Mouse (Mus musculus): ENCODE results near the gene Wdr86. TPM values are rescaled to one million over a fixed set of nuclear protein-coding genes. Genes with fewer than 3 reads are reported as not detected.

Wdr86 gene
- polyA plus RNA-seq, 1 experiment from 2014 or later: 18.4 TPM

DNA sequence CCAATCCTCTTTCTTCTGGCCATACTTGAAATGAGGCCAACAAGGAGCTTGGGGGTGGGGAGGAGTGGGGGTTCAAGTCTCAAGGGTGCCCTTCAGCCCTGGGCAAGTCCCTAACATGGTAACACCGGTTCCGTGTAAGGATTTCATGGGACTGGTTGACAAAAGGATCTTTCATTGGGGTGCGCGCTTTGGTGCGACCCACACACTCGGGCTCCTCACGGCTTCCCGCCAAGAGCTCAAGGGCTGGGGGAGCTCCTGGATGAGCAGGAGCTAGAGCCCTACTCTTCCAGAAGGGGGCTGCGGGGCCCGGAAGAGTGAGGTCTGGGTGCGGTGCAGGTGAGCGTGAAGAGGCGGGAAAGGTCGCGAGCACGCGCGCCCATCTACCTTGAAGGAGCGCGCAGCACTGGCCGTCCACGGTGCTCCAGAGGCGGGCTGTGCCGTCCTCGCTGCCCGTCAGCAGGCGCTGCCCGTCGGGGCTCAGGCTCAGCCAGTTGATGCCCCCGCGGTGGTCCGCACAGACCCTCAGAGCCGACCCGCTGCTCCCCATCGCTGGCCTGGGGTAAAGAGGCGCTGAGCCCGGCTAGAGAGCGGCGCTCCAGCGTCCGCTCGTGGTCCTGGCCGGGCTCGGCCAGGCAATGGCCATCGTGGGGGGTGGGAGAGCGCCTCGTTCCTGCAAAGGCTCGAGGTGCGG, 585 bp downstream of the Wdr86 start:
- WGBS: 2% methylated on average over 49 of the region's 49 CpGs
- Histone ChIP-seq H3K4me3 (peak overlapping the region; percentile 59), H3K36me3 (no peaks in the 10 kb centered on the region), H3K27ac (peak overlapping the region; percentile 72), H3K4me2 (peak overlapping the region; percentile 93), H3K9me3 (no peaks in the 10 kb centered on the region), H3K9ac (peak overlapping the region; percentile 65), H3K4me1 (peaks cover 47% of the 10 kb centered on the region), H3K27me3 (no peaks in the 10 kb centered on the region)
- peak; percentile 12; the same call in 1 of the 2 replicates for ATAC-seq (ENCODE audit: insufficient number of reproducible peaks, low FRiP score, low TSS enrichment, low read depth)

DNA sequence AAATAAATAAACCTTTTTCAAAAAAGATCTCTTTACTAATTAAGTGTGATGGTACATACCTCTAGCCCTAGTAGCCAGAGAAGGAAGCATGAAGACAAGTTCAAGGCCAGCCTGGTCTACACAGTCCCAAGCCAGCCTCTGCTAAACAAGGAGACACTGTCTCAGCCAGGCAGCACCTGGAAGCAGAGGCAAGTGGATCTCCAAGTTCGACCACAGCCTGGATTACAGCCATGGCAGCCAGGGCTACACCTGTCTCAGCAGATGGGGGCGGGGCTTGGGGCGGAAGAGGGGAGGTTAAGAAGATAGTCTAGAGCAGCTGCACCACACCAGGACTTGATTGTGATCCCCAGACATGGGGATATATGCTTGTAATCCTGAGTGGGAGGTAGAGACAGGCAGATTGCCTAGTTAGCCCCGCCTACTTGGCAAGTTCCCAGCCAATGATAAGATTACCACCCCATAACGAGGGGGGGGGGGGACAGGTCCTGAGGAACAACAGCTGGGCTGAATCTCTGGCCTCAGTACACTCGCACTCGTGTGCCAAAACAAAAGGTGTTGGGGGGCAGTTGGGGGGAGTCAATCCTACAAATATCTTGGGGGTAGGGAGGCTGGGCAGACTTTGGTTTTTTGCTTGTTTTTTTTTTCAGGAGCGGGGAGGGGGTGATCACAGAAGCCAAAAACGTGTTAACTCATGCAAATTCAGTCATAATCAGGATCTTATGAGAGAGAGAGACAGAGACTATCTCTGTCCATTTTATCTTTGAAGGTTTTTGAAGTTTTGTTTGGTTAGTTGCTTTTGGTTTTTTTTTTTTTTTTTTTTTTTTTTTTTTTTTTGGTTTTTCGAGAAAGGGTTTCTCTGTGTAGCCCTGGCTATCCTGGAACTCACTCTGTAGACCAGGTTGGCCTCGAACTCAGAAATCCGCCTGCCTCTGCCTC, 3.4 kb downstream of the Wdr86 start:
- H3K27me3 ChIP-seq: no peaks in the 10 kb centered on the region
- no peak overlapping the region for H3K27ac ChIP-seq
- H3K9me3 ChIP-seq: no peaks in the 10 kb centered on the region
- 65% methylated on average over 12 of the region's 12 CpGs for WGBS
- peaks cover 47% of the 10 kb centered on the region for H3K4me1 ChIP-seq
- H3K4me3 ChIP-seq: no peak overlapping the region
- no peak overlapping the region for H3K4me2 ChIP-seq
- H3K36me3 ChIP-seq: no peaks in the 10 kb centered on the region
- H3K9ac ChIP-seq: no peak overlapping the region
- ATAC-seq (ENCODE audit: insufficient number of reproducible peaks, low FRiP score, low TSS enrichment, low read depth): no peak; the same call in 1 of the 2 replicates

DNA sequence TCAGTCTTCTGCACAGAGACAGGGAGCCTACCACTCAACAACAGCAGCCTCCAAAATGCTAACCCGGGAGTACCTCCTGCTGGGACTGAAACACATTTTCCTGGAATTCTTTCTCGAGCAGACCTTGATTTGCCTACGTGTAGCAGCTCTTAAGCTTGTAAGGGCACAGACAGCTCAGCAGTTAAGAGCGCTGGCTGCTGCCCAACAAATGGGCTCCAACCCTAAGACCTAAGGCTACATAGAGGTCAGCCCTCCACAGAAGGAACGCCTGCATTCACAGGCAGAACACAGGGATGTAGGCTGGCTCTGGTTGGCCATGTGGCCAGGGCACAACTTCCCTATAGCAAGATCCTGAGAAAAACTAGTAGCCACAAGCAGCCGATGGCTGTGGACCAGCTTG, 4.6 kb downstream of the Wdr86 start:
- 53% methylated on average over 6 of the region's 6 CpGs for WGBS
- Histone ChIP-seq H3K36me3 (peaks cover 10% of the 10 kb centered on the region; the same call in 1 of the 2 replicates), H3K4me3 (no peak overlapping the region), H3K4me2 (no peak overlapping the region), H3K9me3 (no peaks in the 10 kb centered on the region), H3K27me3 (no peaks in the 10 kb centered on the region), H3K9ac (no peak overlapping the region), H3K4me1 (peaks cover 34% of the 10 kb centered on the region), H3K27ac (no peak overlapping the region)
- no peak for ATAC-seq (ENCODE audit: insufficient number of reproducible peaks, low FRiP score, low TSS enrichment, low read depth)

DNA sequence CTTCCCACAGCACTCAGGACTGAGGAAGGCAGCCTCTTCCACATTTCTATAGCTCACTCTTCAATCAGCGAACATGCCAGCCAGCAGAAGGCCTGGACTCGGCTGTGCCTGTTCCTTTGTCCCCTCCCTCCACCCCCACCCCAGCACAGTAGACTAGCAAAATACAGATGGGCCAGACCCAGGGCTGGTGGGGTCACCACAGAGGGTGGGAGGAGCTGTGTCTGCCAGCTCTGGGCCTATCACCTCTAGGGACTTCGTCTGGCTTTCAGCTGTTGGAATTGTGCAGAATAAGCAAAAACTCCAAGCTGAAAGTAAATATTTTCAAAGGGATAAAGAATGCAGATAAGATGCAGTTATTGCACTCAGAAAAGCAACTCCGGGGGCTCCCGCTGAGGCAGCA, 5.7 kb downstream of the Wdr86 start:
- peaks cover 23% of the 10 kb centered on the region for H3K4me1 ChIP-seq
- H3K4me2 ChIP-seq: no peak overlapping the region
- H3K27me3 ChIP-seq: no peaks in the 10 kb centered on the region
- H3K27ac ChIP-seq: peak overlapping the region; percentile 72
- ATAC-seq (ENCODE audit: insufficient number of reproducible peaks, low FRiP score, low TSS enrichment, low read depth): no peak
- H3K36me3 ChIP-seq: peaks cover 10% of the 10 kb centered on the region; the same call in 1 of the 2 replicates
- H3K9ac ChIP-seq: no peak overlapping the region
- no peak overlapping the region for H3K4me3 ChIP-seq
- no peaks in the 10 kb centered on the region for H3K9me3 ChIP-seq
- 36% methylated on average over 5 of the region's 5 CpGs for WGBS

DNA sequence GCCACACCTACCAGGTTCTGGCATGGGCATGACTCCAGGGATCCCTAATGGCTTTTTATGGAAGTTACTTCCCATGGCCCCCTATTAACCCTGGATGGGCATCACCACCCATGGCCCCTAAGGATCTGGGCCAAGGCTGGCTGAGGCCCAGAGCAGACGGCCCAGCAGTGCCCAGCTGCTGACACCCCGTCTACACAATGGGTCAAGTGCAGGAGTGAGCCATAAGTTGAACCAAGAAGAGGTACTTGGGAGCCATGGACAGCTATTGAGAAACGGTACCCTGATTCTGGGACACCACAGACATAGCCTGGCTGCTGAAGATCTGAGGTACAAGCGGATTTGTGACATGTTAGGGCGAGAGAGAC, 6.3 kb downstream of the Wdr86 start:
- WGBS: 66% methylated on average over 5 of the region's 5 CpGs
- peaks cover 10% of the 10 kb centered on the region; the same call in 1 of the 2 replicates for H3K36me3 ChIP-seq
- peak overlapping the region; percentile 72 for H3K27ac ChIP-seq
- H3K27me3 ChIP-seq: no peaks in the 10 kb centered on the region
- H3K4me3 ChIP-seq: no peak overlapping the region
- H3K4me2 ChIP-seq: no peak overlapping the region
- H3K9ac ChIP-seq: no peak overlapping the region
- no peaks in the 10 kb centered on the region for H3K9me3 ChIP-seq
- no peak for ATAC-seq (ENCODE audit: insufficient number of reproducible peaks, low FRiP score, low TSS enrichment, low read depth)
- H3K4me1 ChIP-seq: peaks cover 18% of the 10 kb centered on the region

DNA sequence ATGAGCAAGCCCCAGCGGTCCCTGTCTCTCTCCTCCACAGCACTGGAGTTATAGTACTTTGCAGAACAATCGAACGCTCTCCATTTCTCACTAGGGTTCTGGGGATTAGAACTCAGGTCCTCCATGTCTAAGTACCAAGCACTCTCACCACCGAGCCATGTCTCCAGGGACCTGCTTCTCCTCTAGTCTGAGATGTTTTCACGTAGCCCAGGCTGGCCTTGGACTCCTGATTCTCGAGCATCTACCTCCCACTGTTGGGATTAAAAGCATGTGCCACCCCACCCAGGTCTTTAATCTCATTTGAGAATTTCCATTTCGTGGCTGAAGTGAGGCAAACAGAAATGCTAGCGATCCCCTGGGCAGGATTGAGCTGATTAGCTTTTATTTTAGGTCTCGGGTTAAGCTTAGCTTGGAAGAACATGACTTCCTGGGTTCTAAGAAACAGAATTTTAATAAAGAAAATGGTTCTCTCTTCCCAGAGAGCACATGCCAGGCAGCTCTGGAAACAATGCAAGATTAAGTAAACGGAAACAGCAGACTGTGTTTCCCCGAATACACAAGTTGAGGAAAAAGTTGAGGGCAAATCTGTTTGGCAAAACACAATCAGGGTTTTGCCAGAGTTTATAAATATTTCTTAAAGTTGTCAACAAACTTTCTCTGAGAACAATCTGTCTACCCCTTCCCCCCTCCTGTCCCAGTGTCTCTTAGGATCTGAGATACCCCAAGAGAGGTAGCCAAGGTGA, 6.8 kb downstream of the Wdr86 start:
- Histone ChIP-seq H3K27me3 (no peaks in the 10 kb centered on the region), H3K4me3 (no peak overlapping the region), H3K9ac (no peak overlapping the region), H3K9me3 (no peaks in the 10 kb centered on the region), H3K27ac (peak overlapping the region; percentile 72; the same call in 1 of the 2 replicates), H3K4me2 (no peak overlapping the region), H3K4me1 (peaks cover 18% of the 10 kb centered on the region), H3K36me3 (peaks cover 13% of the 10 kb centered on the region)
- ATAC-seq (ENCODE audit: insufficient number of reproducible peaks, low FRiP score, low TSS enrichment, low read depth): no peak
- 71% methylated on average over 11 of the region's 11 CpGs for WGBS

DNA sequence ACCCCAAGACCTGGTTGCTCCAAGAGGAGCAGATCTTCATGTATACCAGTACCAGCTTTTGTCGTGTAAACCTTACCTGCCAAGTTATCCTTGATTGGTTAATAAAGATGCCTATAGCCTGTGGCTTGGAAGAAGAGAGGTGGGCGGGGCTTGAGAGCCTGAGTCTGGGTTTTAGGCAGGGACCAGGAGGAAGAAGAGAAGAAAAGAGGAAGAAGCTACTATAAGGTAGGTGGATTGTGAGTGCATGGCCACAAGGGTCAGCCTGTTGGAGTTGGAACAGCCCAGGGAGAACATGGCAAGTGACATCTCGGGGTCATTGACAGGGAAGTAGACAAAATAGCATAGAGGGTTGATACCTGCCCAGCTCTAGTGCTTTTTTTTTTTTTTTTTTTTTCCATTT, 10.7 kb downstream of the Wdr86 start:
- no peak for ATAC-seq (ENCODE audit: insufficient number of reproducible peaks, low FRiP score, low TSS enrichment, low read depth)
- Histone ChIP-seq H3K9me3 (no peaks in the 10 kb centered on the region), H3K4me3 (no peak overlapping the region), H3K4me2 (no peak overlapping the region), H3K27ac (no peak overlapping the region), H3K4me1 (peaks cover 9% of the 10 kb centered on the region), H3K9ac (no peak overlapping the region), H3K36me3 (peaks cover 38% of the 10 kb centered on the region), H3K27me3 (no peaks in the 10 kb centered on the region)
- WGBS: 82% methylated on average over 3 of the region's 3 CpGs

DNA sequence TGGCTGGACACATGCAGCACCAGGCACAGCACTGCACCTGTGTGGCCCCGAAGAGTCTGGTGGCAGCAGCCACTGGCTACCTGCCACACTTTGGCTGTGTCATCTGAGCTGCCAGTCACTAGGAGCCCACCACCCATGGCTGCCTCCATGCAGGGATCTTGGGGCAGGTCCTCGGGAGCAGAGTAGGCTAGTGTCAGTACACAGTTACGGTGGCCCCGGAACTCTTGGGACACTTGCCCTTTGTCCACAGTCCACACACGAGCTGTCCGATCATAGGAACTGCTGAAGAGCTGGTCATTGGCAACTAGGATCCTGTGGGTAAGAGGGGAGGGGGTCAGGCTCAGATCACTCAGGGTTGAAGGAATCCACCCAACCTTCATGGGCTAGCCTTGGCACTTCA, 12.5 kb downstream of the Wdr86 start:
- no peak overlapping the region for H3K9ac ChIP-seq
- H3K4me1 ChIP-seq: no peaks in the 10 kb centered on the region
- peaks cover 45% of the 10 kb centered on the region for H3K36me3 ChIP-seq
- 93% methylated on average over 6 of the region's 6 CpGs for WGBS
- H3K4me3 ChIP-seq: no peak overlapping the region
- H3K4me2 ChIP-seq: no peak overlapping the region
- H3K27ac ChIP-seq: no peak overlapping the region
- H3K27me3 ChIP-seq: no peaks in the 10 kb centered on the region
- H3K9me3 ChIP-seq: no peaks in the 10 kb centered on the region
- ATAC-seq (ENCODE audit: insufficient number of reproducible peaks, low FRiP score, low TSS enrichment, low read depth): no peak

DNA sequence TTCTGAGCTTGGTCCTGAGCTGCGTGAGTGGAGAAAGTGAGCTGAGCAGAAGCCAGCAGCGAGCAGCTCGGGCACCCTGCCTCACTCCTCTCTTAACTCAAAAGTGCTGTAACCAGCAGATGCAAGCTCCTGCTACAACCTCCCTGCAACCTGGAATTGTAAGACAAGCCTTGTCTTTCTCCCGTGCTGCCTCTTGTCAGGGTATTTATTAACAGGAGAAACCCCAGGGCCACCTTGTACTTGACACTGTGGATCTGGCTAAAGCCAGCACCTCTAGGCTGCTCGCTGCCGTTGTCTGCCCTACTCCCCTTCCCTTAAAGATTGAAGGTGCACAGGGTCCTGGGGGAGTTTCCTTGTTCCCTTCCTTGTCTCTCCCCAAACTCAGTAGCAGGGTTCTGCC, 16.5 kb downstream of the Wdr86 start:
- H3K9ac ChIP-seq: no peak overlapping the region
- 80% methylated on average over 6 of the region's 6 CpGs for WGBS
- H3K9me3 ChIP-seq: no peaks in the 10 kb centered on the region
- no peaks in the 10 kb centered on the region for H3K4me1 ChIP-seq
- no peak overlapping the region for H3K4me2 ChIP-seq
- ATAC-seq (ENCODE audit: insufficient number of reproducible peaks, low FRiP score, low TSS enrichment, low read depth): no peak
- H3K27ac ChIP-seq: no peak overlapping the region
- H3K27me3 ChIP-seq: no peaks in the 10 kb centered on the region
- H3K4me3 ChIP-seq: no peak overlapping the region
- peaks cover 73% of the 10 kb centered on the region for H3K36me3 ChIP-seq

DNA sequence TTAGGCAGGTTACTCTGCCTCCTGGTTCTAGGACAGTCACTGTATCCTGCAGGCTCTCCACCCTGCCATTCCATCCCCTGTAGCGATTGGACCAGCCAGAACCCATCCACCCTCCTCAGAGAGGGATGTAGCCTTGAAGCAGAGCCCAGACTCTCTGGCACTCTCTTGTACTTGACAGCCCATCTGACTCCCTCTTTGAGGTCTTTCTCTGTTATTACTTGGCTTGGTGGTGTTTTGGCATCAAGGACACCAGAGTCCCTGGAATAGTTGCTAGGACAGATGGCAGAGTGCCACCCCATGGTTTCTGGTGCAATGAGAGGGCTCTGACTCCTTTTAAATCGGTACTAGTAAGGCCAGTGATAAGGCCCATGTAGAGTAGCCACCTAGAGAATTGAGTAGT, 17.3 kb downstream of the Wdr86 start:
- Histone ChIP-seq H3K9ac (no peak overlapping the region), H3K27me3 (no peaks in the 10 kb centered on the region), H3K4me2 (no peak overlapping the region), H3K4me3 (no peak overlapping the region), H3K9me3 (no peaks in the 10 kb centered on the region), H3K4me1 (no peaks in the 10 kb centered on the region), H3K36me3 (peaks cover 74% of the 10 kb centered on the region), H3K27ac (no peak overlapping the region)
- ATAC-seq (ENCODE audit: insufficient number of reproducible peaks, low FRiP score, low TSS enrichment, low read depth): no peak
- 71% methylated on average over 2 of the region's 2 CpGs for WGBS

DNA sequence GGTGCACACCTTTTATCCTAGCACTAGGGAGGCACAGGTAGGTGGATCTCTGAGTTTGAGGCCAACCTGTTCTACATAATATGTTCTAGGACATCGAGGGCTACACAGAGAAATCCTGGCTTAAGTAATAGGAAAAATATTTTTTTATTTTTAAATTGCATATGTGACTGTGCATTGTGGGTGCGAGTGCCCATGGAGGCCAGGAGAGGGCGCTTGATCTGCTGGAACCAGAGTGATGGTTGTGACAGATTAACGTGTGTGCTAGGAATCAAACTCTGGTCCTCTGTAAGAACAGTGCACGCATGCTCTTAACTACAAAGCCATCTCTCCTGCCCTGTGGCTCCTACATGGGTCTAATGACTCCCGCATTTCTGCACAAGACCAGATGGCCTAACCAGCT, 18.9 kb downstream of the Wdr86 start:
- no peak overlapping the region for H3K4me2 ChIP-seq
- no peaks in the 10 kb centered on the region for H3K27me3 ChIP-seq
- WGBS: 91% methylated on average over 6 of the region's 6 CpGs
- ATAC-seq (ENCODE audit: insufficient number of reproducible peaks, low FRiP score, low TSS enrichment, low read depth): no peak
- no peak overlapping the region for H3K9ac ChIP-seq
- peaks cover 79% of the 10 kb centered on the region for H3K36me3 ChIP-seq
- H3K4me1 ChIP-seq: no peaks in the 10 kb centered on the region
- H3K27ac ChIP-seq: no peak overlapping the region
- H3K9me3 ChIP-seq: no peaks in the 10 kb centered on the region
- H3K4me3 ChIP-seq: no peak overlapping the region

DNA sequence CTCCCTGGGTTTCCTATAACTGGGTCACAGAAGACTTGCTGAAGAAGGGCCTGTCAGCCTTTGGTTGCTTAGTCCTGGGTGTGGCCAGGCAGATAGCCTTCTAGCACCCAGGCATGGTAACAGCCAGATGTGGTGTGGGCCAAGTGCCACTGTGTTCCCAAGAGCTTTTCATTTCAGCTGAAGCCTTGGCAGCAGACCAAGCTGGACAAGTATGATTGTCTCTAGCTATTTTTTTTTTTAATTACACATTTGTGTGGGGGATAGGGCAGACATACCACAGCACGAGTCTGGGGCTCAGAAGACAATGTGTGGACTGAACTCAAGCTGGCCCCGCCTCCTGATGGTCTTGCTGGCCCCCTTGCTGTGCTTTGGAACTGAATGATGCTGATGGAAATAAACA, 20.6 kb downstream of the Wdr86 start:
- no peaks in the 10 kb centered on the region for H3K4me1 ChIP-seq
- peaks cover 86% of the 10 kb centered on the region for H3K36me3 ChIP-seq
- H3K27ac ChIP-seq: no peak overlapping the region
- H3K27me3 ChIP-seq: no peaks in the 10 kb centered on the region
- no peaks in the 10 kb centered on the region for H3K9me3 ChIP-seq
- no peak overlapping the region for H3K4me2 ChIP-seq
- no peak overlapping the region for H3K9ac ChIP-seq
- WGBS: 59% methylated on average over 2 of the region's 2 CpGs
- ATAC-seq (ENCODE audit: insufficient number of reproducible peaks, low FRiP score, low TSS enrichment, low read depth): no peak
- H3K4me3 ChIP-seq: no peak overlapping the region
